Mouse (Mus musculus): ENCODE results near the gene Fermt2. TPM values are rescaled to one million over a fixed set of nuclear protein-coding genes. Genes with fewer than 3 reads are reported as not detected.

Fermt2 gene
- polyA plus RNA-seq, 1 experiment = 4.7 TPM

DNA sequence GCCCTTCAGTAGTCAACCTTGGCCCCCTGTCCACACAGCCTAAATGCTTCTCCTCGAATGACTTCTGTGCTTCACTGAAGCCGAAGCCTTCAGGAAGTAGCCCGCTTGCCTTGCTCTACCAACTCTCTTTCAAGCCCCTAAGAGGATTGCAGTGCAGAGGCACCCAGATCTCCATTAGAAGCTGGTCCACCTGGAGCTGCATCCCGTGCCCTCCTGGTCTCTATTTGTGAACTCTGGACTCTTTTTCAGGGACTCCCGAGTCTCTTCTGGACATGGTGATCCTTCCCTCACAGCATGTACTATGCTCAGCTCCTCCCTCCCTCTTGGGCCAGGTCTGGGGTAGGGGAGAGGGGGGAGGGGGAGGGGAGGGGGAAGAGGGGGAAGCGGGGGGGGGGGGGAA, 14.1 kb upstream of the Fermt2 start:
- Histone ChIP-seq H3K27ac (ENCODE audit: insufficient read depth, low read depth, low read length) (no peak overlapping the region), H3K4me3 (ENCODE audit: low read depth, low read length) (no peak overlapping the region), H3K36me3 (ENCODE audit: control insufficient read depth, insufficient read depth, low read length) (no peaks in the 10 kb centered on the region), H3K4me1 (ENCODE audit: control insufficient read depth, insufficient read depth, insufficient read length, low read length) (no peaks in the 10 kb centered on the region; the same call in 1 of the 2 replicates), H3K27me3 (ENCODE audit: control insufficient read depth, insufficient read depth, low read length) (no peaks in the 10 kb centered on the region)
- 57% methylated on average over 5 of the region's 6 CpGs for WGBS
- no peak for TF ChIP-seq POLR2A (IDR thresholded peaks at IDR 0.05; ENCODE audit: low read depth, low read length)
- TF ChIP-seq CTCF (IDR thresholded peaks at IDR 0.05; ENCODE audit: extremely low read depth, insufficient read length, insufficient replicate concordance, low read depth, low read length) = no peak

- Histone ChIP-seq H3K27ac (ENCODE audit: insufficient read depth, low read depth, low read length) (peak overlapping the region; percentile 59), H3K27me3 (ENCODE audit: control insufficient read depth, insufficient read depth, low read length) (no peaks in the 10 kb centered on the region), H3K36me3 (ENCODE audit: control insufficient read depth, insufficient read depth, low read length) (no peaks in the 10 kb centered on the region), H3K4me3 (ENCODE audit: low read depth, low read length) (no peak overlapping the region), H3K4me1 (ENCODE audit: control insufficient read depth, insufficient read depth, insufficient read length, low read length) (no peaks in the 10 kb centered on the region; the same call in 1 of the 2 replicates)
- 28% methylated on average over 12 of the region's 12 CpGs for WGBS
- peak; percentile 68; the same call in 1 of the 2 replicates for TF ChIP-seq CTCF (IDR thresholded peaks at IDR 0.05; ENCODE audit: extremely low read depth, insufficient read length, insufficient replicate concordance, low read depth, low read length)
- no peak for TF ChIP-seq POLR2A (IDR thresholded peaks at IDR 0.05; ENCODE audit: low read depth, low read length)
Measured at GRCm38 (mm10) chr14:45539659-45540468, 9.9 kb upstream of the Fermt2 start.

DNA sequence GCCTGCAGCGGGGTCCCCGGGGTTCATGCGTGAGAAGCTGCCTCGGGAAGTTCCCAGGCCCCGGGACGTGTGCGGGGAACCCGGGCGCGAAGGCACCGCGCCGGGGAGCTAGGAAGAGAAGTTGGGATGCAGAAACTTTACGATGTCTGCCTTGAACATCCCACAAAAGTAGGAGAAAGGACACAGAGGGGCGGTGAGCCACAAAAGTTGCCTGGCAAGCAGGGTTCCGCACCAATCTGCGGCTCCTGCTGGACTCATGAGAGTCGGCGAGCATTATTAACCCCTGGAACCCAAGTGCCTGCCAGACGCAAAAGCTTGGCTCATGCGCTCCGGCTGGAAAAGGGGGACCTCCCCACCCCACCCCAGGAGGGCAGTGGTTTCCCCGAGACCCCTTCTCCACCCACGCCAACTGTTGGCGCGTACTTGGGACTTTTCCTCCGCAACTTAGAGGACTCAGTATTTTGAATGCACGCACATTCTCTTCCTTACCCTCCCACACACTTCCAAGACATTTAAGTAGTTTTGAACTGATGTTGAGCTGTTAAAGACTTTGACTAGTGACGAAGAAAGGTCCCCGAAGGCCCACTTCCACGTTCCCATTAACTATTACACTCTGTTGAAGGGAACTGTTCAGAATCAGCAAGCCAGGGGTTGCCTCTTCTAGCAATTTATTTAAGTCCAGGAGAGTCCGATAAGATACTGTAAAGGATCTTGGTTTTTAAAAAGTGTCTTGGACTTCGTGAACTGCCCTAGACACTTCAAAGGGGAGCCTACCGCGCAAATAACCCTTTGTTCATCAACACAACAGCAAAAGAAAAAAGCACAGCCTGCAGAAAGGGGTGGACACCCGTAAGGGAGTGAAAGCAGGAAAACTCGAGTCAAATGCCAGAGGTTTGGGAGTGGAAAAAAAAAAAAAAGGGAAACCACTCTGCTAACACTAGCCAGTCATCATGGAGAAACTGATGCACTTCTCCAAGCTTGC, 737 bp upstream of the Fermt2 start:
- Histone ChIP-seq H3K4me3 (ENCODE audit: low read depth, low read length) (peak overlapping the region; percentile 76), H3K36me3 (ENCODE audit: control insufficient read depth, insufficient read depth, low read length) (no peaks in the 10 kb centered on the region), H3K4me1 (ENCODE audit: control insufficient read depth, insufficient read depth, insufficient read length, low read length) (no peaks in the 10 kb centered on the region), H3K27ac (ENCODE audit: insufficient read depth, low read depth, low read length) (peak overlapping the region; percentile 93), H3K27me3 (ENCODE audit: control insufficient read depth, insufficient read depth, low read length) (peaks cover 12% of the 10 kb centered on the region)
- TF ChIP-seq CTCF (IDR thresholded peaks at IDR 0.05; ENCODE audit: extremely low read depth, insufficient read length, insufficient replicate concordance, low read depth, low read length) (no peak), POLR2A (IDR thresholded peaks at IDR 0.05; ENCODE audit: low read depth, low read length) (no peak; the same call in 1 of the 2 replicates)
- 5% methylated on average over 37 of the region's 37 CpGs for WGBS

DNA sequence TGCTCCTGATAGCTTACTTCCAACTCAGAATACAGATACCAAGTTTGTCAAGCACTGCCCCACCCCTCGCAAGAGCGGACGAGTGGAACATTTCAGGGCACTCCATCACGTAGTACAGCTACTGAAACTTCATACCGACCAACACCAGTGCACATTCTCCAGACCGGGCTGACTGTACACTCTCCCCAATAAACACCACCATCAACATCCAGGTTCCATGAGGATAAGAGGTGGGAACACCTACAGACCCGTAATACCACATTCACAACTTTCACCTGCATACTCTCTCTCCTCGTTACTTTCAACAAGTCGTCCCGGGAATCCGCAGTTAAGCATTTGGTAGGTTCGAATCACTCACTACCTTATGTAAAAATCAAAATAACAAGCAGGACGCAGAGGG, 1.1 kb downstream of the Fermt2 start:
- Histone ChIP-seq H3K27ac (ENCODE audit: insufficient read depth, low read depth, low read length) (peak overlapping the region; percentile 48), H3K27me3 (ENCODE audit: control insufficient read depth, insufficient read depth, low read length) (peaks cover 12% of the 10 kb centered on the region), H3K4me1 (ENCODE audit: control insufficient read depth, insufficient read depth, insufficient read length, low read length) (no peaks in the 10 kb centered on the region), H3K36me3 (ENCODE audit: control insufficient read depth, insufficient read depth, low read length) (no peaks in the 10 kb centered on the region), H3K4me3 (ENCODE audit: low read depth, low read length) (peak overlapping the region; percentile 76)
- TF ChIP-seq POLR2A (IDR thresholded peaks at IDR 0.05; ENCODE audit: low read depth, low read length) (no peak), CTCF (IDR thresholded peaks at IDR 0.05; ENCODE audit: extremely low read depth, insufficient read length, insufficient replicate concordance, low read depth, low read length) (no peak)
- 3% methylated on average over 13 of the region's 13 CpGs for WGBS

DNA sequence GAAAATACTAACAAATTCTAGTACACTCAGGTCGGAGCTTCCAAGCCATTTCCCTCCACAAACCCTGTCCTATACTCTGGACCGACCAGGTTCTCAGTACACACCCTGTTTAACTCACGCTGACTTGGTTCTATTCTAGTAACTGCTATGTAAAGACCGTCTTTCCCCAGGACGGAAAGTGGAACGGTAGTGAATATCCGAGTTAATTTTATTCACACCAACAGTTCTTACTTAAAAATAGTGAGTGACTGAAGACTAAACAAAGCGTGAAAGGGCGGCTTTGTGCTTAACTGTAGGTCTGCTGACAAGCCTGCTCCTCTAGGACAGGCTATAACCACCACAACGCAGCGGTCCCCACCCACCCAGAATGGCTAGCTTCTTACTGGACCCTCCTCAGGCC, 14.1 kb downstream of the Fermt2 start:
- Histone ChIP-seq H3K4me1 (ENCODE audit: control insufficient read depth, insufficient read depth, insufficient read length, low read length) (no peaks in the 10 kb centered on the region), H3K27me3 (ENCODE audit: control insufficient read depth, insufficient read depth, low read length) (no peaks in the 10 kb centered on the region; the same call in 1 of the 2 replicates), H3K27ac (ENCODE audit: insufficient read depth, low read depth, low read length) (no peak overlapping the region), H3K4me3 (ENCODE audit: low read depth, low read length) (no peak overlapping the region), H3K36me3 (ENCODE audit: control insufficient read depth, insufficient read depth, low read length) (no peaks in the 10 kb centered on the region)
- WGBS = 80% methylated on average over 11 of the region's 11 CpGs
- TF ChIP-seq CTCF (IDR thresholded peaks at IDR 0.05; ENCODE audit: extremely low read depth, insufficient read length, insufficient replicate concordance, low read depth, low read length) (no peak), POLR2A (IDR thresholded peaks at IDR 0.05; ENCODE audit: low read depth, low read length) (no peak)

GRCm38 (mm10) chr14:45510787-45511186, 19.1 kb downstream of the Fermt2 start:
- Histone ChIP-seq H3K27ac (ENCODE audit: insufficient read depth, low read depth, low read length) (no peak overlapping the region), H3K4me1 (ENCODE audit: control insufficient read depth, insufficient read depth, insufficient read length, low read length) (no peaks in the 10 kb centered on the region), H3K36me3 (ENCODE audit: control insufficient read depth, insufficient read depth, low read length) (no peaks in the 10 kb centered on the region), H3K4me3 (ENCODE audit: low read depth, low read length) (no peak overlapping the region), H3K27me3 (ENCODE audit: control insufficient read depth, insufficient read depth, low read length) (no peaks in the 10 kb centered on the region)
- no peak for TF ChIP-seq POLR2A (IDR thresholded peaks at IDR 0.05; ENCODE audit: low read depth, low read length)
- no peak for TF ChIP-seq CTCF (IDR thresholded peaks at IDR 0.05; ENCODE audit: extremely low read depth, insufficient read length, insufficient replicate concordance, low read depth, low read length)
- 36% methylated on average over 4 of the region's 4 CpGs for WGBS

Measured in small intestine, adult 2 months (tissue).